Mouse (Mus musculus) frontal cortex, adult 2 months (tissue): ENCODE data around the gene Crebzf. TPM values are rescaled to one million over a fixed set of nuclear protein-coding genes. Genes with fewer than 3 reads are reported as not detected.

Source experiments
- DNase-seq, 2 experiments: peaks; one replicate each; pipeline ENCODE4 v3.0.0; 2022; ENCODE audit warnings: low spot score in 1 of 2; ENCODE audit errors: extremely low spot score in 1 of 2
- polyA plus RNA-seq: library from polyadenylated mRNA; depleted of rRNA; stranded (reverse); fragments of >200 nt; gene quantifications from 2 replicates; pipeline ENCODE4 v1.2.3, GENCODE M21; 2012; rRNA removed

Crebzf gene
- 126 and 139 TPM in 2 replicates for polyA plus RNA-seq

DNA sequence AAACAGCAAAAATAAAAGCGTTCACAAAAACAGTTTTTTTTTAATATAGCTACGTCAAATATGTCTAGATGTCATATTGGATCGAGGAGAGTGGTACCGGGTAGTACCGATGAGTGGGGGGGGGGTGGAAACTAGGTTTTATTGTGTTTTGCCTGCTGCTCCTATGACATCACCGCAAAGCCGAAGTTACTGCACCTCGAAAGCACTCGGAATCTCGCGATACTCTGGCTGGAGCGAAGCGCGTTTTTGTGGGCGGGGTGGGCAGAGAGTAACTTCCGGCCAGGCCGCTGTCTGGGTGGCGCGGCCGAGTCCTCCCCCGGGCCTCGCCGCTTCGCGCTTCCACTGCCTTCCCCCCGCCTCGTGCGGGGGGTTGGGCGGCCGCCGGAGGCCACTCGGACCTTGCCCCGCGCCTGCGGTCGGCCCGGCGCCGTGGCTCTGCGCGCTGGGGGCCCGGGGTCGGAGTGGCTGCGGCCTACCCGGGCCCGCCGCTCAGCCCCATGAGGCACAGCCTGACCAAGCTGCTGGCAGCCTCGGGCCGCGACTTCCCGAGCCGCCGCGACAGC, at the start of gene Crebzf:
Gene Crebzf, plus strand, starts transcription at position 212 of the 563 bp plus-strand sequence.
- peak; percentile 93 to 97 for DNase-seq

DNA sequence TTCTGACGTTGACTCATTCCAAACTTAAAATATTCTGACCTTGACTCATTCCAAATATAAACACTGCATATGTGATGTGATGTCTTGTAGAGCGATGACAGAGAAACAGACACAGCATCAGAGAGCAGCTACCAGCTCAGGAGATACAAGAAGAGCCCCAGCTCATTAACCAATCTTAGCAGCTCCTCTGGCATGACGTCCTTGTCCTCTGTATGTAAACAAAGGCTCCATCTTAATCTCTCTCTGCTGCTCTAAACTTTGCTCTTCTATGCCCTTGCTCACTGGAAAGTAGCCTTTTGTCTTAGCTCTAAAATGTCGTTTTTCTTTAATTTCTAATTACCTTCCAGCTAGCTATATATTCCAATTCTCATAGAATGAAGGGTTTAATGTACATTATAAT, 47.5 kb upstream of the Crebzf start:
- no peak for DNase-seq

DNA sequence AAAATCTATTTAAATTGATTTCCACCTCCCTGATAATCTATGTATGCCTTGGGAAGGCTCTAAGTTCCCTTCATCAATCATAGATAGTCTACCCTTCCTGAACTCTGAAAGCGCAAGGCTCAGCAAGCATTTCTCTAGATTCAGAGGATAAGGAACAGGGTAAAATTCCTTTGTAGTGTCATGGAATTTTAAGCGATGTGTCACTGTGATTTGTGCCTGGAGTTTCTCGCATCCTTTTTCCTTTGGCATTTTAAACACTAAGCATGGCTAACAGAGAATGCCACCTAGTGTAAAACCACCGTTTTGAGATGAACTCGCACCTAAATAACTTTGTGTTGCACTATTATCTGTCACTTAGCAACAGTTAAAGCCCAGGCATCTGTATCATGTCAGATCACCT, 46.6 kb upstream of the Crebzf start:
- DNase-seq = no peak

- DNase-seq = peak in 1 of 2 experiments; percentile 85
Measured at GRCm38 (mm10) chr7:90409934-90410333, 32.6 kb upstream of the Crebzf start.

- DNase-seq = peak; percentile 85 to 87
Measured at GRCm38 (mm10) chr7:90426020-90427001, 16.2 kb upstream of the Crebzf start, which contains the start of gene Ccdc89. Gene Ccdc89, plus strand, starts transcription at chr7:90426577.

- no peak for DNase-seq
Measured at GRCm38 (mm10) chr7:90427006-90427405, 15.5 kb upstream of the Crebzf start.

GRCm38 (mm10) chr7:90432221-90432620, 10.3 kb upstream of the Crebzf start:
- no peak for DNase-seq

- no peak for DNase-seq
Measured at GRCm38 (mm10) chr7:90440044-90440443, 2.5 kb upstream of the Crebzf start.

GRCm38 (mm10) chr7:90442070-90442469, 459 bp upstream of the Crebzf start:
- no peak for DNase-seq

DNA sequence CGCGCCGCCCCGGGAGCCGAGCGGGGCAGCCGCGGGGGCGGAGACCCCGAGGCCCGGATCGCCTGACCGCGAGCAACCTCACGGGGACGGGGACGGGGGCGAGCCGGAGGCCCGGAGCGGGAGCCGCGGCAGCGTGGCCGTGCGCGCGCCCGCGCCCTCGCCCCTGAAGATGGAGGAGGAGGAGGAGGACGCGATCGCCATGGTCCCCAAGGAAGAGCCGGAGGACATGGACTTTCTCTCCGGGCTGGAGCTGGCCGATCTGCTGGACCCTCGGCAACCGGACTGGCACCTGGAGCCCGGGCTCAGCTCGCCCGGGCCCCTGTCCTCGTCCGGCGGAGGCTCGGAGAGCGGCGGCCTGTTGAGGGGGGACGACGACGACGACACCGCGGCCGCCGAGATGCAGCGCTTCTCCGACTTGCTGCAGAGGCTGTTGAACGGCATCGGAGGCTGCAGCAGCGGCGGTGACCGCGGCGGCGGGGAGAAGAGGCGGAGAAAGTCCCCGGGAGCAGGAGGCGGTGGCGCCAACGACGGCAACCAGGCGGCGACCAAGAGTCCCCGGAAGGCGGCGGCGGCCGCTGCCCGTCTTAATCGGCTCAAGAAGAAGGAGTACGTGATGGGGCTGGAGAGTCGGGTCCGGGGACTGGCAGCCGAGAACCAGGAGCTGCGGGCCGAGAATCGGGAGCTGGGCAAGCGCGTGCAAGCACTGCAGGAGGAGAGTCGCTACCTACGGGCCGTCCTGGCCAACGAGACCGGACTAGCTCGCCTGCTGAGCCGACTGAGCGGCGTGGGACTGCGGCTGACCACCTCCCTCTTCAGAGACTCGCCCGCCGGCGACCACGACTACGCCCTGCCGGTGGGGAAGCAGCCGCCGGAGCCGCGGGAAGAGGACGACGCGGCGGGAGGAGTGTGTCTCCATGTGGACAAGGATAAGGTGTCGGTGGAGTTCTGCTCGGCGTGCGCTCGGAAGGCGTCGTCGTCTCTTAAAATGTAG, 867 bp downstream of the Crebzf start:
- DNase-seq = peak in 1 of 2 experiments; percentile 62

GRCm38 (mm10) chr7:90444206-90444605, 1.7 kb downstream of the Crebzf start:
- DNase-seq = no peak

GRCm38 (mm10) chr7:90456149-90456844, 13.8 kb downstream of the Crebzf start:
- DNase-seq = no peak

DNA sequence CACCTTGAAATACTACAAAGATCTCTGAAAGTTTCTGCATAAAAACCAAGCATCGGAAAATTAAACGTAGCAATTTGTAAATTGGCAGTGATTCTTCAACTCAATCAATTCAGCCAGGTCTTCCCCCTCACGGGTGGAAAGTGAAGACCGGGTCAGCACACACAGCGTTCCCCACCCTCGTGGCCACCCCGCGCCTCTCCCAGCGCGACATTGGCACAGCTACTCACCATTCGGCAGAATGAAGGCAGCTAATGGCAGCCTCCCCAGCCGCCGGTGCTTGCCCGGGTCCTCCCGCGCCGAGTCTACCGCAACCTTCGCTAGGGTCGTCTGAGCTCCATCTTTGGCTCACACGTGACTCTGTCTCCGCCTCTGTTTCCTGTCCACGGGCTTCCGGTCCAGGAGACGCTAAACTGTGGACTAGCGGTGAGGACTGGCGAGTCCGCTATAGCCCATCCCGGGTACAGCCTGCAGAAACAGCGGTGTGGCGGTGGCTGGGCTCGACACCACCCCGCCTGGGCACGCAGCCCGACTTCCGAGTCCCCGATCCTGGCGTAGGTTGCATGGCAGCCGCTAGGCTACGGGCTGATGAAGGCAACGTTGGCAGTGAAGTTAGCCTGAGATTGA, 14.4 kb downstream of the Crebzf start, which contains the start of gene Tmem126a:
Gene Tmem126a, minus strand, starts transcription at position 385 of the 624 bp plus-strand sequence.
- DNase-seq = peak; percentile 76 to 89

- no peak for DNase-seq
Measured at GRCm38 (mm10) chr7:90457517-90457916, 15.0 kb downstream of the Crebzf start.

DNA sequence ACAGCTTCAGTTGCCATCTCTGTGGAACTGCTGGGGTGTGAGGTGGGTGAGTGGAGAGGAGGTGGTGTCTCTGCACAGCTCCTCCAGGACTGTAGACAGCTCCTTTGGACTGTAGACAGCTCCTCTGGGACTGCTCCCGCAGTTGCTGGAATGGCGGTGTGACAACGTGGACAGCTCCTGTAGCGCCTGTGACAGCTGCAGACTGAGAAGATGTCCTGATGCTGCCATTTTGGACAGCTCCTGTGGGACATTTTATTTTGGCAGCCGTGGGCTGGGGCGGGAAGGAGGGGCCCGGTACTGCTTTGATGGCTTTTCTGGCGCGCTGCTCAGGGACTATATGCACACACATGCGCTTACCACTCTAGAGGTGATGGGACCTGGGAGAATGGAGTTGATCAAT, 17.8 kb downstream of the Crebzf start:
- DNase-seq = no peak

- DNase-seq = no peak
Measured at GRCm38 (mm10) chr7:90460930-90461329, 18.4 kb downstream of the Crebzf start.

- DNase-seq = no peak
Measured at GRCm38 (mm10) chr7:90461441-90461840, 18.9 kb downstream of the Crebzf start.

DNA sequence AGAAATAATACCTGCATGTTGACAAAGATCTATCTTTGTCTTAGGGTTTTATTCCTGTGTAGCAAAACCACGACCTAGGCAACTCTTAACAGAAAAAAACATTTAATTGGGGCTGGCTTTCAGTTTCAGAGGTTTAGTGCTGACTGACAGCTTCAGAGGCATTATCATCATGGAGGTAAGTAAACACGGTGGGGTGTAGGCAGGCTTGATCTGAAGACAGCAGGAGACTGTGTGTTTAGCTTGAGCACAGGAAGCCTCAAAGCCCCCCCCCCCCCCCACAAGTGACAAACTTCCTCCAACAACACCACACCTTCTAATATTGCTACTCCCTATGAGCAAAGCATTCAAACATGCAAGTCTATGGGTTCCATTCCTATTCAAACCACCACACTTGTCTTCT, 31.0 kb downstream of the Crebzf start:
- DNase-seq = no peak

GRCm38 (mm10) chr7:90475793-90476312, 33.3 kb downstream of the Crebzf start, which contains the start of gene Tmem126b:
Gene Tmem126b, minus strand, starts transcription at chr7:90476001.
- DNase-seq = peak; percentile 98 to 99
